Mouse (Mus musculus): ENCODE measurements around the gene Slc25a48. TPM values are rescaled to one million over a fixed set of nuclear protein-coding genes. Genes with fewer than 3 reads are reported as not detected.

Gene Slc25a48
- total RNA-seq, 2 experiments from 2014 or later = not detected

- DNase-seq = no peak
Measured at GRCm38 (mm10) chr13:56449239-56450030, 11.3 kb downstream of the Slc25a48 start.

GRCm38 (mm10) chr13:56450035-56450434, 11.9 kb downstream of the Slc25a48 start:
- no peak for DNase-seq

GRCm38 (mm10) chr13:56458001-56458400, 19.8 kb downstream of the Slc25a48 start:
- DNase-seq = no peak

- no peak for DNase-seq
Measured at GRCm38 (mm10) chr13:56461460-56461859, 23.3 kb downstream of the Slc25a48 start.

GRCm38 (mm10) chr13:56462791-56463190, 24.6 kb downstream of the Slc25a48 start:
- DNase-seq = no peak

GRCm38 (mm10) chr13:56463261-56463660, 25.1 kb downstream of the Slc25a48 start:
- DNase-seq = no peak

GRCm38 (mm10) chr13:56463750-56464149, 25.6 kb downstream of the Slc25a48 start:
- no peak for DNase-seq

- no peak for DNase-seq
Measured at GRCm38 (mm10) chr13:56467786-56468185, 29.6 kb downstream of the Slc25a48 start.

- no peak for DNase-seq
Measured at GRCm38 (mm10) chr13:56468536-56468935, 30.4 kb downstream of the Slc25a48 start.

GRCm38 (mm10) chr13:56471211-56471610, 33.1 kb downstream of the Slc25a48 start:
- DNase-seq = no peak

GRCm38 (mm10) chr13:56471951-56472350, 33.8 kb downstream of the Slc25a48 start:
- peak; percentile 50 for DNase-seq

- DNase-seq = no peak
Measured at GRCm38 (mm10) chr13:56472661-56473060, 34.5 kb downstream of the Slc25a48 start.

GRCm38 (mm10) chr13:56475363-56475762, 37.2 kb downstream of the Slc25a48 start:
- peak; percentile 26 for DNase-seq

GRCm38 (mm10) chr13:56476790-56477189, 38.6 kb downstream of the Slc25a48 start:
- DNase-seq = no peak

- DNase-seq = peak; percentile 20
Measured at GRCm38 (mm10) chr13:56477271-56477670, 39.1 kb downstream of the Slc25a48 start.

- DNase-seq = no peak
Measured at GRCm38 (mm10) chr13:56478027-56478426, 39.9 kb downstream of the Slc25a48 start.

- no peak for DNase-seq
Measured at GRCm38 (mm10) chr13:56482146-56482545, 44.0 kb downstream of the Slc25a48 start, which contains the start of gene Il9. Gene Il9, minus strand, starts transcription at chr13:56482246.

- no peak for DNase-seq
Measured at GRCm38 (mm10) chr13:56488012-56488411, 49.9 kb downstream of the Slc25a48 start.

GRCm38 (mm10) chr13:56494440-56494839, 56.3 kb downstream of the Slc25a48 start:
- no peak for DNase-seq

GRCm38 (mm10) chr13:56500132-56500531, 62.0 kb downstream of the Slc25a48 start:
- no peak for DNase-seq

GRCm38 (mm10) chr13:56500636-56501035, 62.5 kb downstream of the Slc25a48 start:
- no peak for DNase-seq

- no peak for DNase-seq
Measured at GRCm38 (mm10) chr13:56501866-56502420, 63.8 kb downstream of the Slc25a48 start.

- no peak for DNase-seq
Measured at GRCm38 (mm10) chr13:56506871-56507496, 68.8 kb downstream of the Slc25a48 start.

Data from gastrocnemius, postnatal 25 days (tissue).